8 mouse cellular contexts compared by ENCODE assay signal in genomic region chr10:128210954-128211353, GRCm38 (mm10). TPM values are rescaled to one million over a fixed set of nuclear protein-coding genes. Genes with fewer than 3 reads are reported as not detected.
A peak's percentile ranks its signal among the peaks of the same experiment; 100 is the strongest.
DNase-seq lines count a peak whose midpoint lies in the region; ATAC-seq and TF ChIP-seq lines count a peak whose summit lies in the region.

No protein-coding gene starts in this region.

- peaks cover 3% of the 10 kb centered on the region; the same call in 1 of the 2 replicates for H3K27me3 ChIP-seq in hindbrain, embryonic 12.5 days
- no peaks in the 10 kb centered on the region for H3K27me3 ChIP-seq in liver, embryonic 14.5 days (ENCODE audit: control insufficient read depth, insufficient read depth, low read length)
- no peaks in the 10 kb centered on the region for H3K27me3 ChIP-seq in stomach, postnatal 0 days (ENCODE audit: control insufficient read depth, insufficient read depth, low read length)

- TF ChIP-seq CTCF in liver, embryonic 14.5 days (IDR thresholded peaks at IDR 0.05; ENCODE audit: low read depth) = no peak
- TF ChIP-seq CTCF in stomach, postnatal 0 days (IDR thresholded peaks at IDR 0.05; ENCODE audit: low read depth) = no peak

- peak overlapping the region; percentile 90 for H3K4me2 ChIP-seq in hindbrain, embryonic 12.5 days (replicated peaks)
- peak overlapping the region; percentile 97 for H3K4me2 ChIP-seq in liver, embryonic 14.5 days (ENCODE audit: low read depth)
- H3K4me2 ChIP-seq in stomach, postnatal 0 days (replicated peaks; ENCODE audit: low read depth) = peak overlapping the region; percentile 92

- H3K4me1 ChIP-seq in brown adipose tissue, adult 24 weeks (ENCODE audit: control insufficient read depth, insufficient read depth, insufficient read length, low read length) = no peaks in the 10 kb centered on the region
- peaks cover 9% of the 10 kb centered on the region for H3K4me1 ChIP-seq in hindbrain, embryonic 12.5 days
- peaks cover 13% of the 10 kb centered on the region in 2 experiments for H3K4me1 ChIP-seq in liver, embryonic 14.5 days (replicated peaks; ENCODE audit: control insufficient read depth in 2 of 2, insufficient read depth in 2 of 2, low read length in 1 of 2)
- H3K4me1 ChIP-seq in stomach, postnatal 0 days (replicated peaks; ENCODE audit: control insufficient read depth, insufficient read depth) = peaks cover 6% of the 10 kb centered on the region; the same call in 1 of the 2 replicates

- H3K27ac ChIP-seq in brown adipose tissue, adult 24 weeks (replicated peaks; ENCODE audit: low read depth, low read length) = peak overlapping the region; percentile 59
- no peak overlapping the region for H3K27ac ChIP-seq in hindbrain, embryonic 12.5 days
- H3K27ac ChIP-seq in liver, embryonic 14.5 days = no peak overlapping the region
- H3K27ac ChIP-seq in stomach, postnatal 0 days (replicated peaks) = peak overlapping the region; percentile 30; the same call in 1 of the 2 replicates

- H3K4me3 ChIP-seq in brown adipose tissue, adult 24 weeks (ENCODE audit: insufficient read depth, low read depth, low read length) = peak overlapping the region; percentile 83
- H3K4me3 ChIP-seq in hindbrain, embryonic 12.5 days = peak overlapping the region; percentile 59
- H3K4me3 ChIP-seq in liver, embryonic 14.5 days (ENCODE audit: insufficient read depth in 1 of 2, low read depth in 2 of 2, low read length in 2 of 2) = peak overlapping the region; percentile 79 to 80
- peak overlapping the region; percentile 69 for H3K4me3 ChIP-seq in stomach, postnatal 0 days (ENCODE audit: low read depth, low read length)

- ATAC-seq in hindbrain, embryonic 12.5 days (ENCODE audit: low FRiP score) = 0 out of 2 replicates have a peak, but pooled peaks have one; percentile 9
- ATAC-seq in liver, embryonic 14.5 days (ENCODE audit: insufficient read depth) = peak; percentile 12; the same call in 1 of the 2 replicates
- ATAC-seq in stomach, postnatal 0 days (ENCODE audit: low FRiP score, low TSS enrichment) = 0 out of 2 replicates have a peak, but pooled peaks have one; percentile 13

- H3K9ac ChIP-seq in hindbrain, embryonic 12.5 days = peak overlapping the region; percentile 70
- peak overlapping the region; percentile 75 for H3K9ac ChIP-seq in liver, embryonic 14.5 days (replicated peaks)
- H3K9ac ChIP-seq in stomach, postnatal 0 days (ENCODE audit: low read length) = peak overlapping the region; percentile 68

- WGBS in hindbrain, embryonic 12.5 days = 40% methylated on average over 14 of the region's 14 CpGs
- 13% methylated on average over 14 of the region's 14 CpGs for WGBS in liver, embryonic 14.5 days (ENCODE audit: insufficient replicate concordance)
- 16% methylated on average over 14 of the region's 14 CpGs for WGBS in stomach, postnatal 0 days

- H3K9me3 ChIP-seq in hindbrain, embryonic 12.5 days (replicated peaks) = no peaks in the 10 kb centered on the region
- H3K9me3 ChIP-seq in liver, embryonic 14.5 days (ENCODE audit: control insufficient read depth, low read length) = no peaks in the 10 kb centered on the region
- H3K9me3 ChIP-seq in stomach, postnatal 0 days (ENCODE audit: control insufficient read depth, low read length) = no peaks in the 10 kb centered on the region

- TF ChIP-seq EP300 in liver, embryonic 14.5 days (IDR thresholded peaks at IDR 0.05; ENCODE audit: low read depth) = no peak
- no peak for TF ChIP-seq EP300 in stomach, postnatal 0 days (optimal IDR thresholded peaks at IDR 0.05)

- H3K36me3 ChIP-seq in hindbrain, embryonic 12.5 days = peaks cover 7% of the 10 kb centered on the region; the same call in 1 of the 2 replicates
- H3K36me3 ChIP-seq in liver, embryonic 14.5 days (replicated peaks; ENCODE audit: control insufficient read depth, insufficient read depth, low read depth) = no peaks in the 10 kb centered on the region
- 0 out of 2 replicates have a peak, but pooled peaks cover 2% of the 10 kb centered on the region for H3K36me3 ChIP-seq in stomach, postnatal 0 days (ENCODE audit: control insufficient read depth, insufficient read depth, low read length)

- DNase-seq in gastrocnemius, adult 18-20 months (ENCODE audit: low spot score) = peak; percentile 10
- DNase-seq in gastrocnemius, postnatal 14 days = no peak
- DNase-seq in 3T3-L1 (ENCODE audit: low read depth, low spot score) = peak; percentile 34
- no peak for DNase-seq in liver, embryonic 14.5 days (ENCODE audit: low read depth in 3 of 3, low spot score in 3 of 3)
- DNase-seq in stomach, postnatal 0 days (ENCODE audit: low spot score) = peak; percentile 27
- no peak for DNase-seq in layer of hippocampus, adult 9-11 months

- intact Hi-C loops in gastrocnemius, postnatal 14 days (cut with DNase I; ENCODE audit: low total_unique reads) = loop anchor here (5.0 kb wide), 1 partner anchor 71 kb away; no protein-coding TSS in a partner anchor

RNA-seq across cellular contexts. Expression of gene Spryd4, which starts 0.7 kb away (rescaled TPM):
- 10 to 100 TPM; 33.0 to 34.6 TPM for total RNA-seq in gastrocnemius, adult 18-20 months (2021)
- 10 to 100 TPM; 39.3 to 40.6 TPM for total RNA-seq in gastrocnemius, postnatal 14 days (2021)
- polyA plus RNA-seq in brown adipose tissue, adult 24 weeks (2012; ENCODE audit: insufficient read depth, insufficient read length, missing spikeins) = 7.8 and 10.0 TPM in 2 replicates
- polyA plus RNA-seq in hindbrain, embryonic 12.5 days (2016; fragmentation: Nextera tagmentation; extraction: Ambion mirVana) = 24.5 and 25.6 TPM in 2 replicates
- 12.9 and 14.2 TPM in 2 replicates for polyA plus RNA-seq in liver, embryonic 14.5 days (2012; rRNA removed)
- polyA plus RNA-seq in liver, embryonic 14.5 days (2014; fragmentation: Nextera tagmentation; extraction: Ambion mirVana) = 20.8 and 21.4 TPM in 2 replicates
- polyA plus RNA-seq in stomach, postnatal 0 days (2015; fragmentation: Nextera tagmentation; extraction: Ambion mirVana) = 25.6 and 26.1 TPM in 2 replicates

RNA-seq across cellular contexts. Expression of gene Mip, which starts 14.7 kb away (rescaled TPM):
- total RNA-seq in gastrocnemius, adult 18-20 months (2021) = not detected
- not detected for total RNA-seq in gastrocnemius, postnatal 14 days (2021)
- not detected in 2 replicates for polyA plus RNA-seq in brown adipose tissue, adult 24 weeks (2012; ENCODE audit: insufficient read depth, insufficient read length, missing spikeins)
- not detected in 2 replicates for polyA plus RNA-seq in hindbrain, embryonic 12.5 days (2016; fragmentation: Nextera tagmentation; extraction: Ambion mirVana)
- polyA plus RNA-seq in liver, embryonic 14.5 days (2012; rRNA removed) = 0.02 TPM in 2 replicates
- not detected in 2 replicates for polyA plus RNA-seq in liver, embryonic 14.5 days (2014; fragmentation: Nextera tagmentation; extraction: Ambion mirVana)
- not detected in 2 replicates for polyA plus RNA-seq in stomach, postnatal 0 days (2015; fragmentation: Nextera tagmentation; extraction: Ambion mirVana)

RNA-seq across cellular contexts. Expression of gene Gls2, which starts 16.7 kb away (rescaled TPM):
- under 1 TPM; 0.43 TPM for total RNA-seq in gastrocnemius, adult 18-20 months (2021)
- 1 to 10 TPM in 1 of 2 experiments, under 1 TPM in 1; 0.88 to 1.1 TPM for total RNA-seq in gastrocnemius, postnatal 14 days (2021)
- 0.87 TPM in 1 of 2 replicates, not detected in the other for polyA plus RNA-seq in brown adipose tissue, adult 24 weeks (2012; ENCODE audit: insufficient read depth, insufficient read length, missing spikeins)
- 0.61 and 0.70 TPM in 2 replicates for polyA plus RNA-seq in hindbrain, embryonic 12.5 days (2016; fragmentation: Nextera tagmentation; extraction: Ambion mirVana)
- 4.2 and 5.5 TPM in 2 replicates for polyA plus RNA-seq in liver, embryonic 14.5 days (2012; rRNA removed)
- 3.7 and 4.4 TPM in 2 replicates for polyA plus RNA-seq in liver, embryonic 14.5 days (2014; fragmentation: Nextera tagmentation; extraction: Ambion mirVana)
- 0.53 and 0.64 TPM in 2 replicates for polyA plus RNA-seq in stomach, postnatal 0 days (2015; fragmentation: Nextera tagmentation; extraction: Ambion mirVana)

RNA-seq across cellular contexts. Expression of gene Timeless, which starts 20.9 kb away (rescaled TPM):
- total RNA-seq in gastrocnemius, adult 18-20 months (2021) = 1 to 10 TPM; 2.1 to 3.2 TPM
- 1 to 10 TPM; 3.9 to 5.1 TPM for total RNA-seq in gastrocnemius, postnatal 14 days (2021)
- 3.6 and 5.3 TPM in 2 replicates for polyA plus RNA-seq in brown adipose tissue, adult 24 weeks (2012; ENCODE audit: insufficient read depth, insufficient read length, missing spikeins)
- 46.2 and 53.7 TPM in 2 replicates for polyA plus RNA-seq in hindbrain, embryonic 12.5 days (2016; fragmentation: Nextera tagmentation; extraction: Ambion mirVana)
- polyA plus RNA-seq in liver, embryonic 14.5 days (2012; rRNA removed) = 8.1 and 12.9 TPM in 2 replicates
- 23.3 and 23.4 TPM in 2 replicates for polyA plus RNA-seq in liver, embryonic 14.5 days (2014; fragmentation: Nextera tagmentation; extraction: Ambion mirVana)
- 8.9 and 10.5 TPM in 2 replicates for polyA plus RNA-seq in stomach, postnatal 0 days (2015; fragmentation: Nextera tagmentation; extraction: Ambion mirVana)

RNA-seq across cellular contexts. Expression of gene Rbms2, which starts 30.9 kb away (rescaled TPM):
- total RNA-seq in gastrocnemius, adult 18-20 months (2021) = 10 to 100 TPM; 61.7 to 69.1 TPM
- total RNA-seq in gastrocnemius, postnatal 14 days (2021) = 10 to 100 TPM; 55.2 to 57.9 TPM
- 93.3 and 95.4 TPM in 2 replicates for polyA plus RNA-seq in brown adipose tissue, adult 24 weeks (2012; ENCODE audit: insufficient read depth, insufficient read length, missing spikeins)
- polyA plus RNA-seq in hindbrain, embryonic 12.5 days (2016; fragmentation: Nextera tagmentation; extraction: Ambion mirVana) = 22.5 and 25.5 TPM in 2 replicates
- 8.0 and 9.5 TPM in 2 replicates for polyA plus RNA-seq in liver, embryonic 14.5 days (2012; rRNA removed)
- 4.5 and 6.1 TPM in 2 replicates for polyA plus RNA-seq in liver, embryonic 14.5 days (2014; fragmentation: Nextera tagmentation; extraction: Ambion mirVana)
- 15.5 and 17.0 TPM in 2 replicates for polyA plus RNA-seq in stomach, postnatal 0 days (2015; fragmentation: Nextera tagmentation; extraction: Ambion mirVana)

Comparison
In these comparisons a context has a peak if more than half of its experiments do, and no peak if none do; other contexts are left out.
1. DNase-seq: peak in gastrocnemius, adult 18-20 months (single experiment), 3T3-L1 (single experiment) and stomach, postnatal 0 days (single experiment); none in gastrocnemius, postnatal 14 days (single experiment), liver, embryonic 14.5 days (0 of 3) and layer of hippocampus, adult 9-11 months (single experiment).
2. H3K27ac ChIP-seq: peak in brown adipose tissue, adult 24 weeks (single experiment) and stomach, postnatal 0 days (single experiment); none in hindbrain, embryonic 12.5 days (single experiment) and liver, embryonic 14.5 days (single experiment).
3. Peak in every context shown above with its lines, with median percentiles within 50 percentile points of each other: H3K4me3 ChIP-seq, ATAC-seq, H3K4me2 ChIP-seq and H3K9ac ChIP-seq.